Mouse (Mus musculus) thymus, postnatal 0 days (tissue): ENCODE measurements at regions not wholly inside any gene's neighbourhood (a gene's known extent, or its start where the extent isn't known, plus 50 kb on each side); places are given as distances from the start of the nearest gene placed in this dataset.
A peak's percentile ranks its signal among the peaks of the same experiment; 100 is the strongest.
"Not testable (repeated sequence)": the region's sequence is repeated elsewhere in the genome, so short reads cannot be mapped to it uniquely, and the experiment has no call there.

ENCODE experiments used
- DNase-seq: peaks from one replicate; pipeline ENCODE4 v3.0.0-alpha.2; 2015; ENCODE audit warnings: low spot score

DNA sequence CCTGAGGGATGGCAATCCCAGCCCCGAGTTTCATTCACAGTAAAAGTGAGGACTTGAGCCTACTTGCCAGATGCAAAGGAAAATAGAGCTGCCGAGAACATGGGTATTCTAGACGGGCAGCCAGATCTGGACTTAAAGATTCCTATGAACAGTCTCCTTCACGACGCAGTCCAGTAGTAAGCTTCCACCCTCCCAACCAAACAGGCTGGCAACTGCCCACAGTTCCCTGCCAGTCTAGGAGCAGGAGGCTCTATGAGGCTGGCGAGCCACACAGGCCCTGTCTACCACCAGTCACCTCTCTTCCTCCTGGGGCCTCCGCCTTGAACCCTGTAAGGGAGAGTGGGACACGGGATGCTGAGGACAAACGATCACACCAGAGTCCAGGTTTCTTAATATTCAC is 153.5 kb upstream of the Snrpn start:
- DNase-seq: no peak

DNA sequence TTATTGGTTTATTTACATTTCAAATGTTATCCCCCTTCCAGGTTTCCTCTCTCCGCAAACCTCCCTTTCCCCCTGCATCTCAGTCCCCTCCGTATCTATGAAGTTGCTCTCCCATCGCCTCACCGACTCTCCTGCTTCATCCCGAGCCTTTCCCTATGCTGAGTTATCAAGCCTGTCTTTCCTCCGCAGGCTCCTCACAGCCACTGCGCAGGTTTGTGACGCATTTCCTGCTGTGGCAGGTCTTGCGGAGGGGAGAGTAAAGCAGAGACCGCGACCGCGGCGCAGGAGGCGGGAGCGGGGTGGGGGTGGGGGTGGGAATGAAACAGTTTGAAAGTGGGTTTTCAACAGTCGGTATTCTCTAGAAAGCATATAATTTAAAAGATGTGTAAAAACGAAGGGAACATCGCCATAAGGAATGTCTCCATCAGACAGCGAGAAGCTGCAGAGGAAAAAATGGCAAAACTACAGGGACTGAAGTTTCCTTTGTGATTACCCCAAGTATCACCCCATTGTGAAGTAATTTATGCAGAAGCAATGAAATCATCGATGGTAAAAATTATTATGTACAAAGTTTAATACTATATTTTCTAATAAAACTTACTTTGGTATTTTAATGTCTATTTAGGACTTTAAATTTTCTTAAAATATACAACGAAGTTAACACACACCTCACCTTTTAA is 104.3 kb upstream of the Snrpn start:
- peak; percentile 38 for DNase-seq

DNA sequence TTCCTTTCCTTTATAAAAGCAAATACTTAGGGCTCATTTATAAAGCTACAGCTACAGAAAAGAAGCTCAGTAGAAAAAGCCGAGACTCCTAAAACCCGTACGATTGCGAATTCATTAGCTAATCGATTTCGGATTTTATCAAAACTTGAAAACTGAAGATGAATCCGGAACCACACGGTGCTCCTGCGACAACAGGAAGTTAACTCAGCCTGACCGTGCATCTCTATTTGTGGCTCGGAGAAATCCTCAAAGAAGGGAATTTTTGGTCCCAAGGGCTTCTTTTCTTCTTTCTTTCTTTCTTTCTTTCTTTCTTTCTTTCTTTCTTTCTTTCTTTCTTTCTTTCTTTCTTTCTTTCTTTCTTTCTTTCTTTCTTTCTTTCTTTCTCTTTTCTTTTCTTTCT is 103.7 kb upstream of the Snrpn start:
- DNase-seq: peak; percentile 7

DNA sequence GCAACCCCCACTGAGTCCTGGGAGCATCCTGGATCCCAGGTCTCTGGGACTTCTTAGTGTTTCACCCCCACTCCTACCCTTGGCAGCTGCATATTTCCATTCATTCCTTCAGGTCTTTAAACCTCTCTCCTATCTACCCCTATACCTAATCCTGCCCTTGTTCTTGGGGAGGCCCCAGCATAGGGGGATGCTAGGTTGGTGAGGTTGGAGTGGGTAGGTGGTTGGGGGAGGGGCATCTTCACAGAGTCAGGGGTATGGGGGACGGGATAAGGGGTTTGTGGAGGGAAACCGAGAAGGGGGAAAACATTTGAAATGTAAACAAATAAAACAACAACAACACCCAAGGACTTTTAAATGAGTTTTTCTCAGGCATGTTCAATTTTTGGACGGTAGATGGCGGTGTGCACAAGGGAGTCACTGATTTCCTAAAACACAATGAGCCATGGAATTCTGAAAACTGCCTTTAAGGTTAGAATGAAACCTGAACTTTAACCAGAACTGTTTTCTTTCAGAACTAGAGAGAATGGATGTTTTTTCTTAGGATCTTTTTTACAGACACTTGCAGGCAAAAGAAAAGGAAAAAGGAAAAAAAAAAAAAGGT is 98.7 kb upstream of the Snrpn start:
- DNase-seq: not testable (repeated sequence)

DNA sequence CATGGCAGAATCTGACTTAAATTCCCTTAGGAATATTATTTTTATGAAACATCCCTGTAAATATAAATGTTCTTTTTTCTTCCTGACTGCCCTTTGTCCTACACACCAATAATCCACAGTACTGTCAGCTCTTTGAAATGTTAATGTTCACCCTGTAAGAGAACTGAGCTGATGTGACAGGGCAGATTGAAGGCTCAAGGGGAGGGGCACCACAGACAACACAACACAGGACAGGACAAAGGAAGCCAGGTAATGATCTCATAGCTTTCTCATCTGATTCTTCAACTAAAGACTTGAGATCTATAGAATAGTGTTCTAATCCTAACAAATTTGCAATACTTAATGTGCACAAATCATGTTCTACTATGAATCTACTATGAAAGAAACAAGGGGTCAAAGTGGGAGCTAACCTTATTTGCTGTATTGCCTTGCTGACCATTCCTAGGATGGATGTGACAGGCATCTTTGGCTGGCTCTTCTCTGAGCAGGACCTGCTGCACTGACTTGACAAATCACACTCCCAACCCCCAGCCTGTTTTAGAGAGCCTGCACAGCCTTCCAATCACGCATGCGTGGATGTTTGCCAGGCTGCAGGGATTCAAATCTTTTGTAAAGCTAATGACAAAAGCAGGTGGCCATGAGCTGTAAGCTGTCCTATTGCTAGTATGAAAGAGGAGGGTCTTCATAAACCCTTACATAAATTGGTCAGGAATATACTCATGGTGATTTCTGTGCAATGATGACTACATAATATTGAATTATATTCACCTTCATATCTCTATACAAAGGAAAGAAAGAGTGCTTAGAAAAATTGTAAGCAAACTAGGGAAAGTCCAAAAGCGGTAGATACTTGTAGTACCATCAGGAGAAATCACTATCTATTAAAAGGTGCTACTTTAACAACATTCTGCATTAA is 76.6 kb upstream of the Snrpn start:
- not testable (repeated sequence) for DNase-seq
